Mouse (Mus musculus): ENCODE measurements around the gene Olfr39.

DNA sequence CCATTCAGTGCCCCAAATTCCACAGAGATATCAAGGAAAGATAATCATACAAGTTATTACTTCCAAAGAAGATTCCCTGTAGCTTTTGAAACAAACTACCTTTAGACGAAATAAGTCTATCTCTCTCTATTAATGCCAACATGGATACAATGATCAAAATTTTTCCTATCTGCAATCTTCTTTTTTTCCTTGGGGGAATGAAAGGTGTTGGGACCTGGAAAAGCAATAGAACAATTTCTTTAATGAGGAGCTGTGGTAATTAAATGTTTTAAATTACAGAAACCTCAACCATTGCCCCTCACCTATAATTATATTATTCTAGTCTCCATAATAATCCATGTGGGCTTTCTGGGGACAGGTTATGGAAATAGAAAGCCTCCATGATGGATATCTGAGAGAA lies at the start of gene Olfr39:
- no peak for TF ChIP-seq CTCF (IDR thresholded peaks at IDR 0.05; ENCODE audit: borderline replicate concordance, insufficient read depth, low read depth, low read length)
- TF ChIP-seq POLR2A (IDR thresholded peaks at IDR 0.05; ENCODE audit: borderline replicate concordance, insufficient read depth, low read length) = no peak
